14 mouse cellular contexts compared by ENCODE assay signal in genomic region chr2:37819526-37820152, GRCm38 (mm10). TPM values are rescaled to one million over a fixed set of nuclear protein-coding genes. Genes with fewer than 3 reads are reported as not detected.
A peak's percentile ranks its signal among the peaks of the same experiment; 100 is the strongest.
DNase-seq lines count a peak whose midpoint lies in the region; ATAC-seq lines count a peak whose summit lies in the region.
"Had no signal": no experiment of that assay in that cellular context is flagged by ENCODE, and none has a peak within 500 bp of the region (broad histone marks: within the 10 kb centered on the region; RNA-seq: fewer than 3 reads in every experiment).

No protein-coding gene starts in this region.

- no peak for ATAC-seq in hindbrain, embryonic 12.5 days (ENCODE audit: low FRiP score)
- no peak for ATAC-seq in hindbrain, embryonic 11.5 days (ENCODE audit: low FRiP score)
- ATAC-seq in embryonic facial prominence, embryonic 14.5 days (ENCODE audit: low read depth), result peak; percentile 51; the same call in 1 of the 2 replicates
- ATAC-seq in hindbrain, embryonic 14.5 days (ENCODE audit: low FRiP score), result no peak
- no peak for ATAC-seq in neural tube, embryonic 14.5 days (ENCODE audit: low read depth)
- no peak for ATAC-seq in erythroid progenitor cell, adult 5-6 weeks (replicated peaks; ENCODE audit: low FRiP score, poor library complexity, severe bottlenecking)
- ATAC-seq in frontal cortex, adult (ENCODE audit: low TSS enrichment), result no peak
- ATAC-seq: intestine, postnatal 0 days had no signal

- no peak overlapping the region for H3K4me3 ChIP-seq in hindbrain, embryonic 12.5 days
- no peak overlapping the region for H3K4me3 ChIP-seq in hindbrain, embryonic 11.5 days (ENCODE audit: low read depth, low read length)
- H3K4me3 ChIP-seq in embryonic facial prominence, embryonic 14.5 days (ENCODE audit: low read depth, low read length), result no peak overlapping the region
- no peak overlapping the region for H3K4me3 ChIP-seq in hindbrain, embryonic 14.5 days (replicated peaks; ENCODE audit: low read length)
- H3K4me3 ChIP-seq in neural tube, embryonic 14.5 days (ENCODE audit: low read depth, low read length), result no peak overlapping the region
- H3K4me3 ChIP-seq: erythroblast, embryonic 14.5 days; liver, embryonic 15.5 days had no signal

- peaks cover 9% of the 10 kb centered on the region; the same call in 1 of the 2 replicates for H3K27me3 ChIP-seq in hindbrain, embryonic 12.5 days
- H3K27me3 ChIP-seq in hindbrain, embryonic 11.5 days (ENCODE audit: control insufficient read depth, insufficient read depth, low read length), result no peaks in the 10 kb centered on the region
- H3K27me3 ChIP-seq in embryonic facial prominence, embryonic 14.5 days (replicated peaks; ENCODE audit: control insufficient read depth, insufficient read depth, low read length), result no peaks in the 10 kb centered on the region
- no peaks in the 10 kb centered on the region for H3K27me3 ChIP-seq in hindbrain, embryonic 14.5 days (ENCODE audit: control insufficient read depth, insufficient read depth, low read length)
- no peaks in the 10 kb centered on the region for H3K27me3 ChIP-seq in neural tube, embryonic 14.5 days (ENCODE audit: control insufficient read depth, insufficient read depth, low read length)
- H3K27me3 ChIP-seq: liver, embryonic 15.5 days had no signal

- no peaks in the 10 kb centered on the region for H3K36me3 ChIP-seq in hindbrain, embryonic 12.5 days
- H3K36me3 ChIP-seq in hindbrain, embryonic 11.5 days (ENCODE audit: control insufficient read depth, insufficient read depth, low read length), result no peaks in the 10 kb centered on the region
- H3K36me3 ChIP-seq in embryonic facial prominence, embryonic 14.5 days (ENCODE audit: control insufficient read depth, insufficient read depth, low read length), result no peaks in the 10 kb centered on the region
- 0 out of 2 replicates have a peak, but pooled peaks cover 3% of the 10 kb centered on the region for H3K36me3 ChIP-seq in hindbrain, embryonic 14.5 days (replicated peaks; ENCODE audit: control insufficient read depth, insufficient read depth)
- H3K36me3 ChIP-seq in neural tube, embryonic 14.5 days (ENCODE audit: control insufficient read depth, insufficient read depth, low read length), result no peaks in the 10 kb centered on the region

- peaks cover 26% of the 10 kb centered on the region for H3K4me1 ChIP-seq in hindbrain, embryonic 12.5 days
- no peaks in the 10 kb centered on the region for H3K4me1 ChIP-seq in hindbrain, embryonic 11.5 days (replicated peaks; ENCODE audit: control insufficient read depth, insufficient read depth, low read length)
- H3K4me1 ChIP-seq in embryonic facial prominence, embryonic 14.5 days (ENCODE audit: control insufficient read depth, insufficient read depth, low read length), result 0 out of 2 replicates have a peak, but pooled peaks cover 9% of the 10 kb centered on the region
- H3K4me1 ChIP-seq in hindbrain, embryonic 14.5 days (replicated peaks; ENCODE audit: control insufficient read depth, insufficient read depth, low read length), result peaks cover 24% of the 10 kb centered on the region
- peaks cover 20% of the 10 kb centered on the region for H3K4me1 ChIP-seq in neural tube, embryonic 14.5 days (ENCODE audit: control insufficient read depth, insufficient read depth, low read length)
- H3K4me1 ChIP-seq: liver, embryonic 15.5 days had no signal

- 42% methylated on average over 4 of the region's 4 CpGs for WGBS in hindbrain, embryonic 12.5 days
- 68% methylated on average over 4 of the region's 4 CpGs for WGBS in hindbrain, embryonic 11.5 days
- 37% methylated on average over 4 of the region's 4 CpGs for WGBS in embryonic facial prominence, embryonic 14.5 days
- 44% methylated on average over 4 of the region's 4 CpGs for WGBS in hindbrain, embryonic 14.5 days
- 23% methylated on average over 4 of the region's 4 CpGs for WGBS in neural tube, embryonic 14.5 days

- peak overlapping the region; percentile 66 for H3K27ac ChIP-seq in hindbrain, embryonic 12.5 days
- H3K27ac ChIP-seq in hindbrain, embryonic 11.5 days (ENCODE audit: low read depth, low read length), result no peak overlapping the region
- no peak overlapping the region for H3K27ac ChIP-seq in embryonic facial prominence, embryonic 14.5 days (replicated peaks; ENCODE audit: low read depth, low read length)
- H3K27ac ChIP-seq in hindbrain, embryonic 14.5 days, result peak overlapping the region; percentile 79
- H3K27ac ChIP-seq in neural tube, embryonic 14.5 days (ENCODE audit: low read depth, low read length), result peak overlapping the region; percentile 30; the same call in 1 of the 2 replicates
- H3K27ac ChIP-seq: liver, embryonic 15.5 days had no signal

- no peaks in the 10 kb centered on the region for H3K9me3 ChIP-seq in hindbrain, embryonic 12.5 days (replicated peaks)
- H3K9me3 ChIP-seq in hindbrain, embryonic 11.5 days (ENCODE audit: control insufficient read depth, low read length), result no peaks in the 10 kb centered on the region
- H3K9me3 ChIP-seq in embryonic facial prominence, embryonic 14.5 days (ENCODE audit: control insufficient read depth, low read length), result no peaks in the 10 kb centered on the region
- no peaks in the 10 kb centered on the region for H3K9me3 ChIP-seq in hindbrain, embryonic 14.5 days (ENCODE audit: control insufficient read depth, low read length)
- no peaks in the 10 kb centered on the region for H3K9me3 ChIP-seq in neural tube, embryonic 14.5 days (ENCODE audit: control insufficient read depth, low read length)
- H3K9me3 ChIP-seq: liver, embryonic 15.5 days had no signal

- no peak for DNase-seq in hindbrain, embryonic 11.5 days (ENCODE audit: low spot score)
- peak; percentile 62 for DNase-seq in embryonic facial prominence, embryonic 14.5 days (ENCODE audit: low spot score)
- no peak for DNase-seq in hindbrain, embryonic 14.5 days (ENCODE audit: low spot score)
- DNase-seq in layer of hippocampus, postnatal 36 days, result no peak
- DNase-seq: B cell, adult 2 months; cerebellum, adult 2 months; heart, adult 11 months had no signal

- H3K4me2 ChIP-seq in hindbrain, embryonic 12.5 days (replicated peaks), result no peak overlapping the region
- H3K4me2 ChIP-seq in hindbrain, embryonic 11.5 days (replicated peaks; ENCODE audit: low read depth, low read length), result no peak overlapping the region
- H3K4me2 ChIP-seq in embryonic facial prominence, embryonic 14.5 days (ENCODE audit: low read depth, low read length), result no peak overlapping the region
- no peak overlapping the region for H3K4me2 ChIP-seq in hindbrain, embryonic 14.5 days (replicated peaks)
- H3K4me2 ChIP-seq in neural tube, embryonic 14.5 days (ENCODE audit: low read depth, low read length), result no peak overlapping the region
- H3K4me2 ChIP-seq: liver, embryonic 15.5 days had no signal

- H3K9ac ChIP-seq in hindbrain, embryonic 12.5 days, result no peak overlapping the region
- H3K9ac ChIP-seq in hindbrain, embryonic 11.5 days (ENCODE audit: low read depth, low read length), result no peak overlapping the region
- no peak overlapping the region for H3K9ac ChIP-seq in embryonic facial prominence, embryonic 14.5 days (ENCODE audit: low read depth, low read length)
- 0 out of 2 replicates have a peak overlapping the region, but pooled peaks have one; percentile 5 for H3K9ac ChIP-seq in hindbrain, embryonic 14.5 days
- no peak overlapping the region for H3K9ac ChIP-seq in neural tube, embryonic 14.5 days (replicated peaks; ENCODE audit: low read depth, low read length)
- H3K9ac ChIP-seq: liver, embryonic 15.5 days had no signal

RNA-seq across cellular contexts. Expression of gene Crb2, which starts 43.6 kb away (rescaled TPM):
- polyA plus RNA-seq in hindbrain, embryonic 12.5 days (2016; fragmentation: Nextera tagmentation; extraction: Ambion mirVana), result 12.3 and 14.7 TPM in 2 replicates
- 6.2 and 7.7 TPM in 2 replicates for polyA plus RNA-seq in hindbrain, embryonic 11.5 days (2014; fragmentation: Nextera tagmentation; extraction: Ambion mirVana)
- 0.18 and 0.28 TPM in 2 replicates for polyA plus RNA-seq in embryonic facial prominence, embryonic 14.5 days (2014; fragmentation: Nextera tagmentation; extraction: Ambion mirVana)
- polyA plus RNA-seq in hindbrain, embryonic 14.5 days (2014; fragmentation: Nextera tagmentation; extraction: Ambion mirVana), result 4.5 and 6.3 TPM in 2 replicates
- 2.6 and 3.4 TPM in 2 replicates for polyA plus RNA-seq in neural tube, embryonic 14.5 days (2014; fragmentation: Nextera tagmentation; extraction: Ambion mirVana)
- total RNA-seq in layer of hippocampus, postnatal 36 days (2021), result 1 to 10 TPM; 3.3 TPM
- not detected in 2 replicates for total RNA-seq in erythroid progenitor cell, adult 5-6 weeks (2015; ENCODE audit: low replicate concordance)
- total RNA-seq in erythroid progenitor cell, adult 5-6 weeks (2017; ENCODE audit: low replicate concordance), result not detected in 2 replicates
- polyA plus RNA-seq: erythroblast, embryonic 14.5 days had no signal

Comparison
In these comparisons a context has a peak if more than half of its experiments do, and no peak if none do; other contexts are left out.
1. H3K27ac ChIP-seq: peak in hindbrain, embryonic 12.5 days (single experiment), hindbrain, embryonic 14.5 days (single experiment) and neural tube, embryonic 14.5 days (single experiment); none in hindbrain, embryonic 11.5 days (single experiment) and embryonic facial prominence, embryonic 14.5 days (single experiment).